Mouse (Mus musculus) kidney, postnatal 36 days (tissue): ENCODE results near the gene Fxyd7.

Source experiments
- DNase-seq, 2 experiments: peaks; one replicate each; pipeline ENCODE4 v3.0.0; 2021 to 2022; ENCODE audit warnings: mixed read lengths in 2 of 2

Gene Fxyd7

GRCm38 (mm10) chr7:31049846-31050281 is 1.4 kb downstream of the Fxyd7 start:
- DNase-seq = no peak

GRCm38 (mm10) chr7:31049135-31049845 is 2.0 kb downstream of the Fxyd7 start:
- peak in 1 of 2 experiments; percentile 19 for DNase-seq

GRCm38 (mm10) chr7:31042431-31042910 is 8.8 kb downstream of the Fxyd7 start, which contains the start of gene Fxyd5:
Gene Fxyd5, minus strand, starts transcription at chr7:31042481.
- DNase-seq = no peak

- peak; percentile 60 to 70 for DNase-seq
Measured at GRCm38 (mm10) chr7:31041662-31042315, 9.5 kb downstream of the Fxyd7 start.

GRCm38 (mm10) chr7:31041023-31041407 is 10.3 kb downstream of the Fxyd7 start:
- DNase-seq = no peak

- DNase-seq = no peak
Measured at GRCm38 (mm10) chr7:31040281-31041022, 10.8 kb downstream of the Fxyd7 start.

GRCm38 (mm10) chr7:31039011-31039410 is 12.3 kb downstream of the Fxyd7 start:
- no peak for DNase-seq

- no peak for DNase-seq
Measured at GRCm38 (mm10) chr7:31037675-31038074, 13.6 kb downstream of the Fxyd7 start.

GRCm38 (mm10) chr7:31036917-31037316 is 14.3 kb downstream of the Fxyd7 start:
- DNase-seq = no peak

GRCm38 (mm10) chr7:31035291-31035690 is 16.0 kb downstream of the Fxyd7 start:
- DNase-seq = no peak

GRCm38 (mm10) chr7:31034789-31035188 is 16.5 kb downstream of the Fxyd7 start:
- peak in 1 of 2 experiments; percentile 34 for DNase-seq

GRCm38 (mm10) chr7:31033409-31034165 is 17.7 kb downstream of the Fxyd7 start:
- no peak for DNase-seq

- no peak for DNase-seq
Measured at GRCm38 (mm10) chr7:31031731-31032130, 19.5 kb downstream of the Fxyd7 start.

- peak in 1 of 2 experiments; percentile 25 for DNase-seq
Measured at GRCm38 (mm10) chr7:31030717-31031116, 20.6 kb downstream of the Fxyd7 start.

- no peak for DNase-seq
Measured at GRCm38 (mm10) chr7:31028609-31029008, 22.7 kb downstream of the Fxyd7 start.

GRCm38 (mm10) chr7:31017104-31017901 is 34.0 kb downstream of the Fxyd7 start:
- DNase-seq = peak; percentile 35 to 51

- no peak for DNase-seq
Measured at GRCm38 (mm10) chr7:31012971-31013370, 38.3 kb downstream of the Fxyd7 start.

- peak in 1 of 2 experiments; percentile 13 for DNase-seq
Measured at GRCm38 (mm10) chr7:31008889-31009288, 42.4 kb downstream of the Fxyd7 start.

- DNase-seq = peak; percentile 12 to 19
Measured at GRCm38 (mm10) chr7:31008175-31008574, 43.1 kb downstream of the Fxyd7 start.

GRCm38 (mm10) chr7:31007775-31008174 is 43.5 kb downstream of the Fxyd7 start:
- DNase-seq = no peak

GRCm38 (mm10) chr7:31002650-31003049 is 48.6 kb downstream of the Fxyd7 start:
- peak; percentile 29 to 34 for DNase-seq
